Mouse (Mus musculus) right cerebral cortex, postnatal 36 days (tissue): ENCODE measurements around the gene Pbx2.

ENCODE experiments used
- DNase-seq, 2 experiments: peaks; one replicate each; pipeline ENCODE4 v3.0.0; 2022; ENCODE audit warnings: low spot score in 2 of 2, mixed read lengths in 1 of 2

The Pbx2 gene

DNA sequence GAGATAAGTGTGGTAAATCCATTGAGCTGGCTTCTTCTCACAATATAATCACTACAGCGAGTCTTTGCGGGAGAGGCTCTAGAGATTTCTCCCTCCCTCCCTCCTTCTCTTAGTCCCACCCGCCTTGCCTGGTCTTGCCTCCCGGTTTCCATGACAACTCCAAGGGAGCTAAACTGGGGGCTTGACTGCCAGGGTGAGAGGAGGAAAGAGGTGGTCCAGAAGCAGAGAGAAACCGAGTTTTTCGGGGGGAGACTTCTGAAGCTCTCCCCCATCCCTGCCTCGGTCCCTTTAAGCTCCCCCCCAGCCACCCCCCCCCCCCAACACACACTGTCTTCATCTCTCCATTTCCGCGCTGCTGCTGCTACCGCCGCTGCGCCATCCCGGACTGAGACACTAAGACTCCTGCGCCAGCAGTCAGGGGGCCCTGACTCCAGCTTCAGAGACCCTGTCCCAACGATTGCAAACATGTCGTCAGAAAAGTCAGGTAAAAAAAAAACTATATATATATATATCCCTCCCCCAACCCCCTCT lies 38.2 kb downstream of the Pbx2 start, which contains the start of gene Prrt1:
Prrt1 (plus strand) TSS at position 313 of the 531 bp plus-strand sequence.
- peak in 1 of 2 experiments; percentile 77 for DNase-seq

DNA sequence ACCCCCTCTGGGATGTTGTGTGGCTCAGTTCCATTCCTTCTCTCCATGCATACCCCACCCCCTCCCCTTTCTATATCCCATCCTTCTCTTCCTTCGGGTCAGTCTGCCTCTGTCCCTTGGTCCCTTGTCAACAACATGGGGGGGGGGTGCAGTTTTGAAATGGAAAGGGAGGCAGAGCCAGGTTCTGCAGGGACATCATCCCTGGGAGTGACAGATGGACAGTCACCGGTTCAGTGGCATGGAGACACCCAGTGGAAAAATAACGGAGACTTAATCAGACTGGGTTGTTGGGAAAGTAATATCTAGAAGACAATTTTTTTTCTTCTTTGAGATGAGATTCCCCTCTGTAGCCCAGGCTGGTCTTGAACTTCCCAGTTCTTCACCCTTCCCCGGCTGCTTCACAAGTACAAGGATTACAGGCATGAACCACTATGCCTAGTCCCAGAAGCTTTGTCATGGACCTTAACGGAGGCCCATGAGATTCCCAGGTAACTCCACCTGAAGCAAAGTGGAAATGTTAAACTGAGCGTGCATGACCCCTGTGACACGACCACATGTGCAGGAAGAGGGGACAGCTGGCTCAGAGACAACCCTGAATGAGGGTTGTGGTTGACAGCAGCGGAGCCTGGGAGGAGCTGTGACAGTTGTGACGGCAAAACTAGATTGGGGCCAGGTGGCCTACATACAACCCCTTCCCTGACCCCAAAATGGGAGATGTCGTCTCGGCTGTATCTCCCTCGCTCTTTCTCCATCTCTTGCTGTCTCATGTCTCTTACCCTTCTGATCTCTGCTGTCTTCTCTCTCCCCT lies 38.9 kb downstream of the Pbx2 start:
- DNase-seq, result no peak

DNA sequence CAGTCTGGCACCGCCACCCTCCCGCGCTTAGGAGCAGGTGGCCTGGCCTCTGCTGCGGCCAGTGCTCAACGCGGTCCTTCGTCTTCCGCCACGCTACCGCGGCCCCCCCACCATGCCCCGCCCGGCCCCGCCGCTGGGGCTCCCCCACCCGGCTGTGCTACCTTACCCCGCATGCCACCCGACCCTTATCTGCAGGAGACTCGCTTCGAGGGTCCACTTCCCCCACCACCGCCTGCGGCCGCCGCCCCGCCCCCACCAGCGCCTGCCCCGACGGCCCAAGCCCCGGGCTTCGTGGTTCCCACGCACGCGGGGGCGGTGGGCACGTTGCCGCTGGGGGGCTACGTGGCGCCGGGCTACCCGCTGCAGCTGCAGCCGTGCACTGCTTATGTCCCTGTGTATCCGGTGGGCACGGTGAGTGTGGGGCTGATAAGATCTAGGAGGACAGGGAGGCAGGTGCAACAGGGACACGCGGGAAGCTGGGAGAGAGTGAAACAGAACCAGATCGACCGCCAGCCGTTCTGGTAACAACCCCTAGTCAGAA lies 39.8 kb downstream of the Pbx2 start:
- no peak for DNase-seq

DNA sequence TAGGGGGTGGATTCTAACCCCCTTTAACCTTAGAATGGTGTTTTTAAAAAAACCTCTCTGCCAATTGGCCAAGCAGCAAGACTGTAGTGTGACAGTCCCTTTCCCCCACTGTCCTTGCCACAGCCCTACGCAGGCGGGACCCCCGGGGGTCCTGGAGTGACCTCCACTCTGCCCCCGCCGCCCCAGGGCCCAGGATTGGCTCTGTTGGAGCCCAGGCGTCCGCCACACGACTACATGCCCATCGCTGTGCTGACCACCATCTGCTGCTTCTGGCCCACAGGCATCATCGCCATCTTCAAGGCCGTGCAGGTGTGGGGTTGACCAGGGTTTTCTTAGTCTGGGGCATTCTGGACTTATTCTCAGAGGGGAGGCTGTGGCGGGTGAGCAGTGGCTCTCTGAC lies 40.6 kb downstream of the Pbx2 start:
- no peak for DNase-seq

DNA sequence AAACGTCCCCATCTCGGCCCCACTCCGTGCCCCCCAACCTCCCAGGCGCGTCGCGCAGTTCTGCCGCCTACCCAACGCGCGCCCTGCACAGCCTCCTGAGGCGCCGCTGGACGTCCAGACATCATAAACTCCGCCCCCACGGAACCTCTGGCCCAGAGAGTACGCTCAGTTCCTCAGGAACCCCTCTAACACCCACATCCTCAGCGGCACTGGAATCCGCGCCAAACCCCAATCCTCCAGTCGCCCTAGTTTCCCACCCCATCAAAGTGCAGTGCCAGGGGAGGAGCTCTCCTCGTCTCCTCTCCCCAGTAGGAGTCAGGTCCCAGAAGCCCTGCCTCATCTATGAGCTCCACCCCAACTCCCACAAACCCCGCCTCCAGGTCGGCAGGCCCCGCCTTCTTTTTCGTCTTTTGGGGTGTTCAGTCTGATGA lies 41.2 kb downstream of the Pbx2 start:
- peak; percentile 84 to 89 for DNase-seq

GRCm38 (mm10) chr17:34635671-34636070 lies 44.6 kb downstream of the Pbx2 start:
- no peak for DNase-seq

GRCm38 (mm10) chr17:34637459-34637858 lies 46.4 kb downstream of the Pbx2 start:
- DNase-seq, result no peak

- DNase-seq, result no peak
These were observed 48.6 kb downstream of the Pbx2 start for GRCm38 (mm10) chr17:34639461-34640255.

GRCm38 (mm10) chr17:34640778-34641601 lies 49.9 kb downstream of the Pbx2 start:
- no peak for DNase-seq

DNA sequence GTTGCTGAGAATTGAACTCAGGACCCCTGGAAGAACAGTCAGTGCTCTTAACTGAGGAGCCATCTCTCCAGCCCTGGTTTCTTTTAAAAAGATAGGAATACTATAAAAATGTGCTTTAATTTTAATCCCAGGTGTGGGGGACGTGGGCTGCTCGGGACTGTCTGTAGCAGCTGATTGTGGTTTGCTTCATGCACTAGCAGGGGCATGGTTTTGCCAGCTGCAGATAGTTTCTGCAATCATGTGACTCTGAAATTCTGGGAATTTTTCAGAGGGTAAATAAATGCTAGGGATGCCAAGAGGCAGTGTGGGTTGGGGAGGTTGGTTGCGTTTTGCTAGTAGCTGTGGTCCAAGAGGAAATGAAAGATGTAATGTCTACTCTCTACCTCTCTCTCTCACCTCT lies 50.9 kb downstream of the Pbx2 start:
- DNase-seq, result no peak

GRCm38 (mm10) chr17:34643379-34643778 lies 52.3 kb downstream of the Pbx2 start:
- DNase-seq, result no peak

DNA sequence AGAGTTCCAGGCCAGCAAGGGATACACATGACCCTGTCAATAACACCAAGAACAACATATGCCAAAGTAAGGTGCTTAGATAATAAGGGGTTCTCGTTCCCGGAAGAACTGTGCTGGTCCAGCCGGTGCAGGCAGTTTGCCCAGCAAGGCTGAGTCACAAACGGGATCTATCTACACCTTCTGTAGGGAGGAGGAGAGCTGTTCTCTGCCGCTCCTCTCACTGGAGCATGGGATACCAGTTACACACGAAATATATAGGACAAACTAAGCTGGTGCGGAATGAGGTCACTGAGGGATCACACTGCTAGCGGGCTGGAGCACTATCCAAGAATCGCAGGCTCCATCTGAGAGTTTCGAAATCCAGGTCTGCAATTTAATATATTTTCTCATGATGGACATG lies 52.9 kb downstream of the Pbx2 start:
- DNase-seq, result no peak

DNA sequence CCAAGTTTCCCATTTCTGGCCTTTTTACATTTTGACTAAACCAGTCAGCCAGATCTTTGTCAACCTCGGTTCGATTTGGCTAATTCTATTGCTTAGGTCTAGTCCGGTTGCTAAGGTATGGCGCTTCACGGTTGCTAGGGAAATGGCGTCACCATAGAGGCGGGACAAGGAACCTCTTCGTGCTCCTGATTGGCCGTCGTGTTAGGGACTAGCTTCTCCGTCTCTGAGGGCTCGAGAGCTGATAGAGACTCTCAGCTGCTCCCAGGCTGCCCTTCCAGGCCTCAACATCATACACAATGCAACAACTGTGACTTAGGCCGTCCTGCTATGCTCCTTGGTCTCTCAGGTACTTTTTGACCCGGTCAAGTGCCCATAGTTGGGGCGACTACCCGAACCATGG lies 53.5 kb downstream of the Pbx2 start, which contains the start of gene Fkbpl:
Fkbpl (plus strand) TSS at position 157 of the 400 bp plus-strand sequence.
- peak; percentile 95 to 98 for DNase-seq

DNA sequence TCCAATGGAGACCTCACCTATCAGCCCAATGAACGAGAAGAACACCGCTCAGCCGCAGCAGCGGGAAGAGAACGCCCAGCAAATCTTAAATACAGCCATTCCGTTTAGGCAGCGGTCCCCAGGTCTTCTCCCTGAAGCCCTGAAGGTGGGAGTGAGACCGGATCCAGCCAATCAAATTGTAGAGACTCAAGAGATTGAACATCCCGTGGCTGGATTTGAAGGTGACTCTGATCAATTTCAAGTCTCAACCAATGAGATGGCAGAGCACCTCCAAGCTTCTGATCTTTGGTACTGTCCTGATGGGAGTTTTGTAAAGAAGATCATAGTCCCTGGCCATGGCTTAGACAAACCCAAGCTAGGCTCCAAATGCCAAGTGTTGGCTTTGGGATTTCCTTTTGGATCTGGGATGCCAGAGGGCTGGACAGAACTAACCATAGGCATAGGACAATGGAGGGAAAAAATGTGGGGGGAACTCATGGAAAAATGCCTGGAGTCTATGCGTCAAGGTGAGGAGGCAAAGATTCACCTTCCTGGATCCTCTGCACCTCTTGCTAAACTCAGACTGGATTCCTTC lies 54.3 kb downstream of the Pbx2 start:
- no peak for DNase-seq

DNA sequence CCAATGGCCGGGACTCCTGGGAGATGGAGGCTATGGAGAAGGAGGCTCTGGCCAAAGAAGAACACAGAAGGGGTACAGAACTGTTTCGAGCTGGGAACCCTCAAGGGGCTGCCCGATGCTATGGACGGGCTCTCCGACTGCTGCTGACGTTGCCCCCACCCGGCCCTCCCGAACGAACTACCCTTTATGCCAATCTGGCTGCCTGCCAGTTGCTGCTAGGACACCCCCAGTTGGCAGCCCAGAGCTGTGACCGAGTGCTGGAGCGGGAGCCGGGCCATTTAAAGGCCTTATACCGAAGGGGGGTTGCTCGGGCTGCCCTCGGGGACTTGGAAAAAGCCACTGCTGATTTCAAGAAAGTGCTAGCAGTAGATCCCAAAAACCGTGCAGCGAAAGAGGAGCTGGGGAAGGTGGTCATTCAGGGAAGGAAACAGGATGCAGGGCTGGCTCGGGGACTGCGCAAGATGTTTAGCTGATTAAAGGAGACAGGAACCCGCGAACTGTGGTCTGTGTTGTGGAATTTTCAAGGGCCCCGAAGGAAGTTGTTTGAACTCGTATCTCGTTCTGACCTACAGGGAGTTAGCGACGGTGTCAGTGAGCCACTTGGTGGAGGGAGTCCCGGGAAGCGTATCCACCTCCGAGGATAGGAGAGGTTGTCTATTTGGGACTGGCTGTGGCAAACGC lies 54.9 kb downstream of the Pbx2 start:
- no peak for DNase-seq
